Mouse (Mus musculus) monocyte, adult 2 months (primary cell): ENCODE data around the gene Mtf1.

Experiments used
- DNase-seq, 2 experiments: peaks; one replicate each; pipeline ENCODE4 v3.0.0; 2022; ENCODE audit warnings: low spot score in 2 of 2, low read depth in 1 of 2

Mtf1 gene

DNA sequence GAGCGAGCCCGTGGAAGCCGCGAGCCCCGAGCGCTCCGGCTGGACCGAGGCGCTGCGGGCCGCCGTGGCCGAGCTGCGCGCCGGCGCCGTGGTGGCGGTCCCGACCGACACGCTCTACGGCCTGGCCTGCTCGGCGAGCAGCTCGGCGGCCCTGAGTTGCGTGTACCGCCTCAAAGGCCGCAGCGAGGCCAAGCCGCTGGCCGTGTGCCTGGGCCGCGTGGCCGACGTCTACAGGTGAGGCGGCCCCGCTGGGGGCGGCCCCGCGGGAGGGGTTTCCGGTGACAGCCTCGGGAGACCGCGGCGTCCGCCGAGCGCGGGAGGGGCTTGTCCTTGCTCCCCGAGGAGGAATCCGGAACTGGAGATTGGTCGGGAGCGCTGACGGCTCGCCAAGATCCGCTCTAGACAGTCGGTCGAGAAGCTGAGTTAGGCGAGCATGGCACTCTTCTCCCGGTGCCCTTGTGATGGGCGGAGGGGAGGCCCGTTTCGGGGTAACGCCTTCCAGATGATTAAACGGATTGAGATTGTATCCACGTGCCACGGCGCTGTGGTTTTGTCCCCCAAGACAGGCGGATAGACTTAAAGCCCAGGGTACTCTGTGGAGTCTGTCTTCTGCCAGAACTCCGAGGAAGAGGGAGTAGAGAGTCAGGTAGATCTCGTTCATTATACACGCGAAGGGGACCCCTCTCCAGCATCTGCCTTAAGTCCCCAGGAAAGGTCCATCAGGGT, 49.2 kb downstream of the Mtf1 start, which contains the start of gene 1110065P20Rik:
1110065P20Rik (minus strand) TSS at position 264 of the 726 bp plus-strand sequence.
- peak; percentile 45 to 65 for DNase-seq

DNA sequence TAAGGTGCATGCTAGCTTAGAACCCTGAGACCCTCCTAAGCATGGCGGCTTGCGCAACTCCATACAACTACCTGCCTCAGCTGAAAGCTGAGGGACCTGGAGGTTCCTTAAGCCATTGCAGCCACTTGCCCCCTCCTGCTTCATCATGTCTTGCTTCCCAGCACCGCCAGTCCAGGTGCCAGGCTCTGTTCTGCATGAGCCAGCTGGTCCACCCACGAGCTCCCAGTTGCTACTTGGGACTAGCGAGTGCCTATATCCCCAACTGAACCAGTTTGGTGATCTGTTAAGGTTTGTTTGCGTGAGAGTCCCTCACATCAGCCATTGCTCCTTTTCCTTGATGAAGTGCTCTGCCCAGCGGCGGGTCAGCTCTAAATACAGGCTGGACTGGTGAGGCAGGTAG, 54.4 kb downstream of the Mtf1 start:
- DNase-seq: no peak

DNA sequence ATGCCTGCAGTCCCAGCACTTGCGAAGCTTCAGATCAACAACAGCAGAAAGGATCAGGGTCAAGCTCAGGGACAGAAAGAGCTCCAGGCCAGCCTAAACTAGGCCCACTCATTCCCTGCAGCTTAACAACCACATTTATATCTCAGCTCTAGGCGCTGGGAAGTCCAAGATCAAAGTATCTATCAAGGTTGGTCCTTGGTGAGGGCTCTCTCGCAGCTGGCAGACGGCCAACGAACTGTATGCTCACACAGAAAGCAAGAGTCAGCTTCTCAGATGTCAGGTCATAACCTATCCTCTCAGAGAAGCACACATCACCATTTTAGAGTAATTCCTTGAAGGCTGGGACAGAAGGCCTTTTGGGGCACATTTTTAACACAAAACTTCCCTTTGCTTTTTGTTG, 56.5 kb downstream of the Mtf1 start:
- no peak for DNase-seq

DNA sequence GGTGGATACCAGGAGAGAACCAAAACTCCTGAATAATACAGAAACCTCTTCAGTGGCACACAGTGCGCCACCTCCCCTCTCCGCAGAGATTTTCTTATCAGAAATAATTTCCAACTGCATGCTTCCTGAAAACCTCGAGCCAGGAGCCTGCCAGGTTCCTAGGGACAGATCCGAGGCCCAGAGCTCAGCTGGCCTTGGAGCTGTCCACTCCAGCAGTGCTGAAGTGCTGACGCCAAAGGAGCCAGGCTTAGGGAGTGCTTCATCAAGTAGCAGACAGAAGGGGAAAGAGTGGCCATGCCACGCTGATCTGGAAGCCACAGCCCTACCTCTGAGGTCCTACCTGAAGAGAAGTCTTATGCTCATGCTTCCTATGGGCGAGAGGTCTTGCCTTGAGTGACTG, 58.5 kb downstream of the Mtf1 start:
- no peak for DNase-seq

DNA sequence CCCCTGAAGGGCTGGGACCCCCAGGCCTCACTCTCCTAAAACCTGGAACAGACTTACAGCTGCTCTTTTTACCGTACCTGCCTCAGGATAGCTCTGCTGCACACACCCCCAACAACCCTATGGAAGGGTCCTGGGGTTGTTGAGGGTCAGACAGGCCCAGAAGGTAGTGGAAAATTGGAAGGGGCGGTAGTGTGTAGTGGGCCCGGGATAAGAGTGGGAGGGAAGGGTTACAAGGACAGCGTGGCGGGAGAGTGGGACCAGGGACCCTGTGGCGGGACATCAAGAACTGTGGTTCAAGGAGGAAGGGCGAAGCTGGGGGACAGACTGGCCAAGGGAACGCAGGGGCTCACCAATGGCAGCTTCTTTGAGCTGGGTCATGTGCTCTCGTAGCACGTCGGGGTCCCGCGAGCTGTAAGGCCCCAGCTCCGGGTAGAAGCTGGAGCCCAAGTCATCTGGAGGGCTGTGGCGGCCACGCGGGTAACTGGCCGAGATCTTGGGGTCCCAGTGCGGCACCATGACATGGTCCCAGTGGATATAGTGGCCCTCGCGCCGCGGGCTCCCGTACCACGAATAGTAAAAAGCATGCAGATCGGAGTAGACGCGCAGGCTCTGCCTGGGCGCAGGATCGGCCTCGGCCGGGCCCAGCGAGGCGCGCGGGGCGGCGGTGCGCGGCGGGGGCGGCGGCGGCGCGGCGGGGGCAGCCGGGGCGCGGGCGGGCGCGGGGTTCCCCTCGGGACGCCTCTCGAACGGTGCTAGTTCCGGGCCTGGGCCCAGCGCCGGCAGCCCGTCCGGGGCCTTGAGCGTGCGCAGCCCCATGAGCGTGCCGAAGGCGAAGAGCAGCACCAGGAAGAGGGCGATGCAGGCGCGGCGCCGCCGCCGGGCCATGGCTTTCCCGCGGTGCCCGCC, 59.6 kb downstream of the Mtf1 start, which contains the start of gene Maneal:
Maneal (minus strand) TSS at position 889 of the 906 bp plus-strand sequence.
- no peak for DNase-seq

DNA sequence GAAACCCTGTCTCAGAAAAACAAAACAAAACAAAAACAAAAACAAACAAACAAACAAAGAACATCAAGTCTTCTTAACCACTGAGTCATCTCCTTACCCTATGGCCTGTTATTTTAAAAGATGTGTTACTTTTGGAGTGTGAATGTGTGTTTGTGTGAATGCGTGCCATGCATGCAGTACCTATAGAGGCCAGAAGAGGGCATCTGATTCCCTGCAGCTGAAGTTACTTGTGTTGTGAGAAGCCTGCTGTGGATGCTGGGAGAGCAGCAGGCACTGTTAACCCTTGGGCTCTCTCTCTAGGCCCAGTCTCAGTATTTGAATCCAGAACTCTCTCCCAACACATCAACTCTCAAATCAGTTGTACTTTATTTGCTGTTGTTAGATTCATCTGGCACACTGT, 70.8 kb downstream of the Mtf1 start:
- no peak for DNase-seq

DNA sequence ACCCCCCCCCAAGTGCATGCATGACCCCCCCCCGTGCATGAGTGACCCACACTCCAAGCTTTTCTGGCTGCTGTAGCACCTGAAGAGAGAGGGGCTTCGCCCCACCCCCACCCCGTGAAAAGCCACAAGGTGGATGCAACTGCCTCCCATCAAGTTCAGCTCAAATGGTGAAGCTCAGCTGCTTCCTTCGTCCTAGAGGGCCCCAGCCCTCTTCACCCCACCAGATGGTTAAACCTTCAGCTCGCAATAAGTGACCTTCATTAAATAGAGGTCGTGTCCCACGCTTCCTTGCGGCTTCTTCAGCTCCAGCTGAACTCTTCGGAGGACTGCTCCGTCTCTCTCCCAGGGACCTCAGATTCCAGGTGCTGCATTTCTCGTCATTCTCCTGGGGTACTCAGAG, 78.7 kb downstream of the Mtf1 start, which contains the start of gene Epha10:
Epha10 (plus strand) TSS at position 301 of the 400 bp plus-strand sequence.
- DNase-seq: no peak

DNA sequence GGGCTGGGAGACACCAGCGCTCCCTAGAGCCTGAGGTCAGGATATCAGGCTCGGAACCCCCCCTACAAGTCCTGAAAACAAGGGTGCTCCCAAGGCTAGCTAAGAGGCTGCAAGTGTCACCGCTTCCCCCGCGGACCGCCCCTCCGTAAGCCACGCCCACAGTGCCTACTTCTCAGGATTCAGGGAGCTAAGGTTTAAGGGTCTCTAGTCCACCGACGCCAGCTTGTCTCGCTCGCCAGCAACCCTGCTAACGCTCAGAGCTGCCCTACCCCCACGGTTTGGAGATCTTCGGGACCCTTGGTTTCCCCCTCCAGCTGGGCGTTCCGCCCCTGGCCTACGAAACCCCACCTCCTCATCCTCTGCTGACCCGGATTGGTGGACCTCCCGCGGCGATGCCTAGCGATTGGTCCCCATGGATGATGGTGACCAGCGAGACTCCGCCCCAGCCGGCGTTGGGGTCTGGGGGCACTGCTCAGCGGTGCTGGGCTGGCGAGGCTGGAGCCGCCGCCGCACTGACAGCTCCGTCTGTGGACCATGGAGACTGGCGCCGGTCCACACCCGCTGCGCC, 79.5 kb downstream of the Mtf1 start:
- DNase-seq: no peak

DNA sequence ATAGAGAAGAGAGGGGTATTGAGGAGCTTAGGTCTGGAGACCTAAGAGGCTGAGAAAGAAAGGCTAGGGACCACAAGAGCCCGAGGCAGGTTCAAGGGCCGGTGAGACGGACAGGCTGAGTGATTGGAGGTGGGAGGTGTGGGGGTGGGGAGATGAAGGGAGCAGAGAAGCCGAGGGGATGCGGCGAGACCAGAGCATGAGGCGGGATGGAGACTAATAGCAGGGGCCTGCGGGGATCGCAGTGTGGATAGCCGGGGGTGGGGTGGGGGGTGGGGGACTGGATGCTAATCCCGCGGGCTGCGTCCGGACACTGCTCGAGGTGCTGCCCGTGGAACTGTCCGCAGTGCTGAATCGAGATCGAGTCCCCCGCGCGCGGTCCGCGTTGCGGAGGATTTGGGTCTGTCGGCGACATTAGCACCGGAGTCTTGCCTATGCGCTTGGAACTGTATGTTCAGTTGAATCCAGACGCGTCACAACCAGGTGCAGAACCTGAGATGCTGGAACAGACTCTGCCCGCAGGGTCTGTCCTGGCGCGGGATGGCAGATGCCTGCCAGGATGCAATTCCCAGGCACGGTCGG, 80.3 kb downstream of the Mtf1 start:
- no peak for DNase-seq

DNA sequence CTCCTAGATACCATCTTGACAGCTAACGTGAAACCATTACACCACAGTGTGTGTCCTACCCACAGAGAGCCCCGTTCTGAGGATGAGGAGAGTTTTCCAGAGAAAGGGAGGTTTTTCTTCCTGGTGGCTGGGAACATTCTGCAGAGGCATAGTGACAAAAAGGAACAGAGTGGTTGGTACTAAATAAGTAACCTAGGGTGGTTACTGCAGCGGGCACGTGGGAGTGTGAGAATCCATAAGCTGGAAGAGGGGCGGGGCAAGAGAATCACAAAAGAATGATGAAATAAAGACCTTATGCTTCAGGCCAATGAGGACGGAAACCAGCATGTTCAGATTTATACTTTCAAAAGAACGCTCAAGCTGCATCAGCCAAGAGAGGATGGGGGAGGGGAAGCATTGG, 86.8 kb downstream of the Mtf1 start:
- no peak for DNase-seq

DNA sequence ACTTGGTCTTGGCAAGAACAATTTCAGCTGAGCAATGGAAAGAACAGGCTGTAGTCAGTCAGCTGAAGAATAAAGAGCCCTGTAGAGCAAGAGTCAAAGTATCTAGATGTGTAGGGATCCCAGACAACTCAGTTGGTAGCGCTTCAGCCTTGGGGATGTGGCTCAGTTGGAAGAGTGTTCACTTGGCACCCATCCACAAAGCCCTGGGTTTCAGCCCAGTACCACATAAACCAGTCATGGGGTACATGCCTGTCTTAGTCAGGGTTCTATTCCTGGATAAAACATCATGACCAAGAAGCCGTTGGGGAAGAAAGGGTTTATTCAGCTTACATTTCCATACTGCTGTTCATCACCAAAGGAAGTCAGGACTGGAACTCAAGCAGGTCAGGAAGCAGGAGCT, 88.0 kb downstream of the Mtf1 start:
- no peak for DNase-seq

DNA sequence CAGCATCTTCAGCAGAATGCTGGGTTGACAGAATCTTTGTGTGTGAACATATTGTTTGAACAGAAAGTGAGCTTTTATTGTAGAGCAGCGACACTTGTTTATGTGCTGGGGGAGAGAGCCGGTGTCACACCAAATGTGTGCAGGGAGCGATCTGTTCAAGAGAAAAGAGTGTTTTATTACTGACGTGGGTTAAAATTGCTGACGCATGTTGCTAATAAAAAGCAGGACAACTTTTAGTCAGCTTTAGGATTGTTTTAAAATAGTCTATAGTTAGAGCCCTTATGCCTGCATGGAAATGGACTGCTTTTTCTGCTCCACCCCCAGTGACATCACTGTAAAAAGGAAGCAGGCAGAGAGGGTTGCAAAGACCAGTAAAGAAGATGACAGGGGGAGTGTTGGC, 88.9 kb downstream of the Mtf1 start:
- no peak for DNase-seq

DNA sequence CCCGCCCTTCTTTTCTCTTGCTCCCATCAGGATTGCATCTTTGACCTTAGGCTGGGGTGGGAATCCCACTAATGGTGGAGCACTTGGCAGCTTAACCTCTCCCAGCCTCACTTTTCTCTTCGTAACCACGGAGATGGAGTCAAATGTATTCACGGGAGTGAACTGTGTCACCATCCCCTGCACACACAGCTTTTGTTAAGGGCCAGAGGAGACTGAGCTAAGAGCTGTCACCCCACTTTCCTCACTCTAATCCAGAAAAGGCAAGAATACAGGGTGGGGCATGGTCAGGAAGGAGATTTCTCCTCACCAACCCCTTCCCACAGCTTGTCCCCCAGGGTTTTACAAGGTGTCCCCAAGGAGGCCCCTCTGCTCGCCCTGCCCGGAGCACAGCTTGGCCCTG, 91.9 kb downstream of the Mtf1 start:
- DNase-seq: no peak

DNA sequence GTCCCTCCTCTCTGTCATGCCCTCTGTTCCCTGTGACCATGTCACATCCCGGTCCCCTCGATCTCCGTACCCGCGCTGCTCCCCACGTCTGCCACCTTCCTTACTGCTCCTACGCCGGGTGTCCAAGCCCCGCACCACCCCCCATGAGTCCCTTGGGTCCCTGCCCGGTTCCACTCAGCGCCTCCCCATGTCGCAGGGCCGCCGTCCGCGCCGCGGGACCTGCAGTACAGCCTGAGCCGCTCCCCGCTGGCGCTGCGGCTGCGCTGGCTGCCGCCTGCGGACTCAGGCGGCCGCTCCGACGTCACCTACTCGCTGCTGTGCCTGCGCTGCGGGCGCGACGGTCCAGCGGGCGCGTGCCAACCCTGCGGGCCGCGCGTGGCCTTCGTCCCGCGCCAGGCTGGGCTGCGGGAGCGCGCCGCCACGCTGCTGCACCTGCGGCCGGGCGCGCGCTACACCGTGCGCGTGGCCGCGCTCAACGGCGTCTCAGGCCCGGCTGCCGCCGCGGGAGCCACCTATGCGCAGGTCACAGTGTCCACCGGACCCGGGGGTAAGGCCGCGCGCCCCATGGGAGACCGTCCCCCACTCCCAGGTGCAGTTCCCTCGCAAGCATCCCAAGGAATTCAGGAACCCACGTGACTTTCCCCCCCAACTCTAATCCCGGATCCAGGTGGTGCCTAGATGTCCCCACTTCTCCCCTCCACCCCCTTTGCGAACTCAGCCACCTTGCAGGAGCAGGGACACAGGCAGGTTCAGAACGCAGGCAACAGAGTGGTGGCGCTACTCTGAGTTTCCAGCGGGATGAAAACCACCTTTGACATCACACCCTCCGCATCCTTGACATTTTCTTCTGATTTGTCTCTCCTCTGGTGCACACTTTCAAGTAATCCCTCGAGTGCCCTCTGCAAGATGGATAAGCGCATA, 92.9 kb downstream of the Mtf1 start:
- no peak for DNase-seq

DNA sequence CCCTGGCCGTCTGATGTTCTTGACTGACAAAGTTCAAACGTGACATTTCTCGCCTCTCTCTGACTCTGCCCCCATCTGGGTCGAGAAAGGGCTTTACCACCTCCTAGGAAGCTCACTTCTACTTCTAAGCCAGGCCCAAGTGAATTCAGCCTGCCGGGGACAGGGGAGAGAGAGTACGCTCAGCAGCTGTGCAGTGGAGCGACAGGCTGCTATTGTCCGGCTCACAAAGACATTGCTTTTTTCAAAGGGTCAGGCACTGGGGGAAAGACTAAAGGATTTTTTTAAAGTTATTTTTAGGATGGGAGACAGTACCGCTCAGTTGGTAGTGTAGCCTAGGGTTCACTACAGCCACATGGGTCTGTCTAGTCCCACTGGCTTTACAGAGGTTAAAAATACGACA, 96.5 kb downstream of the Mtf1 start:
- no peak for DNase-seq
